Mouse (Mus musculus) midbrain, embryonic 12.5 days (tissue): Measurements from ENCODE around the gene Ccdc58. TPM values are rescaled to one million over a fixed set of nuclear protein-coding genes. Genes with fewer than 3 reads are reported as not detected.
"Not testable (repeated sequence)": the region's sequence is repeated elsewhere in the genome, so short reads cannot be mapped to it uniquely, and the experiment has no call there.

ENCODE experiments used
- ATAC-seq: fragments of 200-750 bp; cut with Nextera tagmentation; 2 replicates; pipeline ENCODE4 v1.8.0; 2017; ENCODE audit warnings: low read depth, moderate TSS enrichment, moderate library complexity; ENCODE audit not compliant: low FRiP score
- H3K27ac ChIP-seq: fragments of 300-500 bp; sonication (generic); replicated peaks from 2 replicates; pipeline ENCODE4 v1.5.1; 2016; ENCODE audit warnings: mild to moderate bottlenecking
- H3K27me3 ChIP-seq: fragments of 300-500 bp; sonication (generic); 2 replicates; pipeline ENCODE4 v1.6.1; 2016; ENCODE audit warnings: mild to moderate bottlenecking
- H3K36me3 ChIP-seq: fragments of 300-500 bp; sonication (generic); 2 replicates; pipeline ENCODE4 v1.6.1; 2016
- H3K4me1 ChIP-seq: fragments of 300-500 bp; sonication (generic); 2 replicates; pipeline ENCODE4 v1.6.1; 2016
- H3K4me2 ChIP-seq: fragments of 300-500 bp; sonication (generic); replicated peaks from 2 replicates; pipeline ENCODE4 v1.6.1; 2016; ENCODE audit warnings: mild to moderate bottlenecking, moderate library complexity
- H3K4me3 ChIP-seq: fragments of 300-500 bp; sonication (generic); 2 replicates; pipeline ENCODE4 v1.5.1; 2016; ENCODE audit warnings: mild to moderate bottlenecking
- H3K9ac ChIP-seq: fragments of 300-500 bp; sonication (generic); replicated peaks from 2 replicates; pipeline ENCODE4 v1.6.1; 2016; ENCODE audit warnings: mild to moderate bottlenecking, moderate library complexity
- H3K9me3 ChIP-seq: fragments of 300-500 bp; sonication (generic); 2 replicates; pipeline ENCODE4 v1.6.1; 2016; ENCODE audit warnings: mild to moderate bottlenecking
- WGBS: fragments of 180-500 bp; shearing (Covaris S2); methylation state at CpG from one replicate; pipeline ENCODE4 v1.1.7; 2016; 5-methylcytosine and 5-hydroxymethylcytosine counted together
- polyA plus RNA-seq: library from polyadenylated mRNA; unstranded; fragments of >200 nt; fragmentation: Nextera tagmentation; extraction: Ambion mirVana; gene quantifications from 2 replicates; pipeline ENCODE4 v1.2.1, GENCODE M21; 2016

Gene Ccdc58
- polyA plus RNA-seq: 59.9 and 64.9 TPM in 2 replicates

- Histone ChIP-seq H3K9ac (peak within 1 kb of the TSS; percentile 75), H3K4me3 (peak within 1 kb of the TSS; percentile 79), H3K36me3 (no peaks in the 10 kb centered on the region), H3K9me3 (no peaks in the 10 kb centered on the region), H3K4me1 (peaks cover 24% of the 10 kb centered on the region), H3K27me3 (no peaks in the 10 kb centered on the region), H3K27ac (peak within 1 kb of the TSS; percentile 99), H3K4me2 (peak within 1 kb of the TSS; percentile 73)
- peak; percentile 94 for ATAC-seq
- under 1% methylated on average over 81 of the region's 81 CpGs for WGBS
These were observed at the start of gene Ccdc58, which contains the start of gene Fam162a for GRCm38 (mm10) chr16:36071450-36072379. Ccdc58 (plus strand) TSS chr16:36071685. Fam162a (minus strand) TSS chr16:36071594.

GRCm38 (mm10) chr16:36028120-36028519, 43.4 kb upstream of the Ccdc58 start:
- H3K4me3 ChIP-seq, ATAC-seq, H3K4me1 ChIP-seq, H3K4me2 ChIP-seq, H3K27ac ChIP-seq, H3K9me3 ChIP-seq, H3K9ac ChIP-seq, H3K27me3 ChIP-seq: not testable (repeated sequence)
- WGBS: 67% methylated on average over 1 of the region's 2 CpGs
- peaks cover 44% of the 10 kb centered on the region for H3K36me3 ChIP-seq

- peaks cover 13% of the 10 kb centered on the region for H3K4me1 ChIP-seq
- no peaks in the 10 kb centered on the region for H3K9me3 ChIP-seq
- H3K36me3 ChIP-seq: peaks cover 18% of the 10 kb centered on the region
- 2% methylated on average over 39 of the region's 39 CpGs for WGBS
- peak within 1 kb of the TSS; percentile 72 for H3K27ac ChIP-seq
- ATAC-seq: peak; percentile 95
- peak within 1 kb of the TSS; percentile 67 for H3K4me3 ChIP-seq
- H3K4me2 ChIP-seq: peak within 1 kb of the TSS; percentile 80
- H3K9ac ChIP-seq: peak within 1 kb of the TSS; percentile 73
- H3K27me3 ChIP-seq: no peaks in the 10 kb centered on the region
These were observed 30.6 kb upstream of the Ccdc58 start, which contains the start of gene Wdr5b for GRCm38 (mm10) chr16:36040640-36041624. Wdr5b (plus strand) TSS chr16:36041190.

GRCm38 (mm10) chr16:36041625-36042020, 29.9 kb upstream of the Ccdc58 start:
- ATAC-seq: no peak
- 33% methylated on average over 11 of the region's 11 CpGs for WGBS
- Histone ChIP-seq H3K27ac (peak overlapping the region; percentile 72), H3K27me3 (no peaks in the 10 kb centered on the region), H3K9ac (peak overlapping the region; percentile 73), H3K4me2 (peak overlapping the region; percentile 80), H3K9me3 (no peaks in the 10 kb centered on the region), H3K36me3 (peaks cover 23% of the 10 kb centered on the region), H3K4me3 (peak overlapping the region; percentile 67), H3K4me1 (peaks cover 13% of the 10 kb centered on the region)

GRCm38 (mm10) chr16:36043073-36043472, 28.4 kb upstream of the Ccdc58 start:
- H3K36me3 ChIP-seq: peaks cover 32% of the 10 kb centered on the region
- H3K4me1 ChIP-seq: peaks cover 13% of the 10 kb centered on the region
- 87% methylated on average over 10 of the region's 10 CpGs for WGBS
- no peaks in the 10 kb centered on the region for H3K9me3 ChIP-seq
- no peak overlapping the region for H3K4me2 ChIP-seq
- no peaks in the 10 kb centered on the region for H3K27me3 ChIP-seq
- H3K4me3 ChIP-seq: no peak overlapping the region
- no peak overlapping the region for H3K27ac ChIP-seq
- no peak for ATAC-seq
- no peak overlapping the region for H3K9ac ChIP-seq

- H3K4me3 ChIP-seq: no peak overlapping the region
- H3K27me3 ChIP-seq: no peaks in the 10 kb centered on the region
- H3K9ac ChIP-seq: no peak overlapping the region
- H3K27ac ChIP-seq: no peak overlapping the region
- H3K36me3 ChIP-seq: peaks cover 41% of the 10 kb centered on the region
- no peak for ATAC-seq
- H3K4me1 ChIP-seq: peaks cover 13% of the 10 kb centered on the region
- H3K4me2 ChIP-seq: no peak overlapping the region
- WGBS: 91% methylated on average over 4 of the region's 4 CpGs
- no peaks in the 10 kb centered on the region for H3K9me3 ChIP-seq
These were observed 27.5 kb upstream of the Ccdc58 start for GRCm38 (mm10) chr16:36043964-36044363.

GRCm38 (mm10) chr16:36047538-36047937, 23.9 kb upstream of the Ccdc58 start:
- Histone ChIP-seq H3K27ac (no peak overlapping the region), H3K27me3 (no peaks in the 10 kb centered on the region), H3K4me3 (no peak overlapping the region), H3K9me3 (no peaks in the 10 kb centered on the region), H3K4me2 (no peak overlapping the region), H3K4me1 (peaks cover 2% of the 10 kb centered on the region; the same call in 1 of the 2 replicates), H3K36me3 (peaks cover 71% of the 10 kb centered on the region), H3K9ac (no peak overlapping the region)
- WGBS: 92% methylated on average over 4 of the region's 4 CpGs
- ATAC-seq: no peak

- no peaks in the 10 kb centered on the region for H3K4me1 ChIP-seq
- no peak for ATAC-seq
- no peak overlapping the region for H3K4me2 ChIP-seq
- H3K36me3 ChIP-seq: peaks cover 57% of the 10 kb centered on the region
- no peak overlapping the region for H3K9ac ChIP-seq
- H3K27ac ChIP-seq: no peak overlapping the region
- WGBS: 91% methylated on average over 6 of the region's 6 CpGs
- no peak overlapping the region for H3K4me3 ChIP-seq
- no peaks in the 10 kb centered on the region for H3K27me3 ChIP-seq
- H3K9me3 ChIP-seq: no peaks in the 10 kb centered on the region
These were observed 20.0 kb upstream of the Ccdc58 start for GRCm38 (mm10) chr16:36051491-36051890.

- Histone ChIP-seq H3K4me1 (no peaks in the 10 kb centered on the region), H3K4me3 (no peak overlapping the region), H3K9me3 (no peaks in the 10 kb centered on the region), H3K36me3 (peaks cover 36% of the 10 kb centered on the region), H3K9ac (no peak overlapping the region), H3K27me3 (no peaks in the 10 kb centered on the region), H3K27ac (no peak overlapping the region), H3K4me2 (no peak overlapping the region)
- ATAC-seq: no peak
- 89% methylated on average over 6 of the region's 6 CpGs for WGBS
These were observed 17.8 kb upstream of the Ccdc58 start for GRCm38 (mm10) chr16:36053524-36054275.

- H3K4me1 ChIP-seq: no peaks in the 10 kb centered on the region
- no peak overlapping the region for H3K9ac ChIP-seq
- H3K9me3 ChIP-seq: no peaks in the 10 kb centered on the region
- H3K4me3 ChIP-seq: no peak overlapping the region
- H3K27ac ChIP-seq: no peak overlapping the region
- no peak for ATAC-seq
- H3K4me2 ChIP-seq: no peak overlapping the region
- no peaks in the 10 kb centered on the region for H3K27me3 ChIP-seq
- peaks cover 24% of the 10 kb centered on the region for H3K36me3 ChIP-seq
- WGBS: 94% methylated on average over 8 of the region's 8 CpGs
These were observed 16.6 kb upstream of the Ccdc58 start for GRCm38 (mm10) chr16:36054920-36055319.

- H3K9ac ChIP-seq: no peak overlapping the region
- H3K4me3 ChIP-seq: no peak overlapping the region
- no peaks in the 10 kb centered on the region for H3K27me3 ChIP-seq
- H3K4me1 ChIP-seq: no peaks in the 10 kb centered on the region
- H3K27ac ChIP-seq: no peak overlapping the region
- H3K36me3 ChIP-seq: peaks cover 12% of the 10 kb centered on the region
- no peaks in the 10 kb centered on the region for H3K9me3 ChIP-seq
- 87% methylated on average over 11 of the region's 11 CpGs for WGBS
- no peak for ATAC-seq
- H3K4me2 ChIP-seq: no peak overlapping the region
These were observed 15.1 kb upstream of the Ccdc58 start for GRCm38 (mm10) chr16:36056416-36056815.
